Mouse (Mus musculus) ES-Bruce4 (cell line): ENCODE measurements around the gene Fbxl8.

Experiments
- CTCF ChIP-seq: IDR thresholded peaks from one replicate; pipeline ENCODE4 v1.8.1; 2011; ENCODE audit warnings: low read depth, low read length
- POLR2A ChIP-seq: IDR thresholded peaks from one replicate; pipeline ENCODE4 v1.8.1; 2011; ENCODE audit warnings: low read length; ENCODE audit not compliant: insufficient read depth

DNA sequence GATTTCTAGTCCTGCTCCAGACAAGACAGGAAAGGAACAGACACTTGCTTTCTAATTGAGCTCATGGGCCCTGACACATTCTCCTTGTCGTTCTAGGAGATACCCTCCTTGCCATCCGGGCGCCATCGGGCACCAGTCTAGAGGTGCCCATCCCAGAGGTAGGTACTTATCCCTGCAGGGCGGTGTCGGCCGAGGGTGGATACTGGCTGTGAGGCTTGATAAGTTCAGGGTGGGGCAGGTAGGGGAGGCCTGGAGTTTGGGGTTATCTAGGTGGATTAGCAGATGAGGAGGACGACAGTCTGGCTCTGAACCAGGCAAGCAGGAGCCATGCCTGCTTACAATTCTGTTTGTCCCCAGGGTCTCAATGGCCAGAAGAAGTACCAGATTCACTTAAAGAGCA is 35.5 kb downstream of the Fbxl8 start:
- TF ChIP-seq CTCF, result no peak
- TF ChIP-seq POLR2A, result no peak
